9 mouse cellular contexts compared by ENCODE assay signal in genomic region chr11:79398336-79398735, GRCm38 (mm10). TPM values are rescaled to one million over a fixed set of nuclear protein-coding genes. Genes with fewer than 3 reads are reported as not detected.
DNase-seq lines count a peak whose midpoint lies in the region; ATAC-seq and TF ChIP-seq lines count a peak whose summit lies in the region.
"Had no signal": no experiment of that assay in that cellular context is flagged by ENCODE, and none has a peak within 500 bp of the region (broad histone marks: within the 10 kb centered on the region; RNA-seq: fewer than 3 reads in every experiment).

No protein-coding gene starts in this region.

- TF ChIP-seq POLR2A in cortical plate, adult 2 months (IDR thresholded peaks at IDR 0.05; ENCODE audit: extremely low read depth, insufficient read depth, low read length): no peak
- TF ChIP-seq POLR2A in spleen, adult 2 months (IDR thresholded peaks at IDR 0.05; ENCODE audit: low read depth, low read length): no peak

- peak; percentile 76 for DNase-seq in forebrain, embryonic 10.5 days (ENCODE audit: extremely low spot score, low spot score)
- DNase-seq in adipocyte (ENCODE audit: low spot score): peak; percentile 93
- peak; percentile 90 for DNase-seq in heart, adult 8-10 months (ENCODE audit: low spot score)
- DNase-seq in layer of hippocampus, adult 9-11 months: peak; percentile 76
- peak; percentile 71 to 89 for DNase-seq in lung, postnatal 4 days
- DNase-seq in spleen, adult 2 months (ENCODE audit: low read depth in 1 of 2, low spot score in 2 of 2): peak; percentile 55 to 78

- H3K27me3 ChIP-seq in forebrain, embryonic 10.5 days (ENCODE audit: poor library complexity, severe bottlenecking): no peaks in the 10 kb centered on the region
- H3K27me3 ChIP-seq in forebrain, embryonic 12.5 days: no peaks in the 10 kb centered on the region
- no peaks in the 10 kb centered on the region for H3K27me3 ChIP-seq in spleen, adult 2 months (ENCODE audit: control insufficient read depth, insufficient read depth, low read length)
- H3K27me3 ChIP-seq: neural tube, embryonic 13.5 days had no signal

- peak; percentile 95 for TF ChIP-seq CTCF in cortical plate, adult 2 months (IDR thresholded peaks at IDR 0.05; ENCODE audit: extremely low read depth, insufficient read depth, low read length)
- peak; percentile 83; the same call in 1 of the 2 replicates for TF ChIP-seq CTCF in spleen, adult 2 months (IDR thresholded peaks at IDR 0.05; ENCODE audit: extremely low read depth, insufficient read depth, insufficient read length, insufficient replicate concordance)

- peaks cover 80% of the 10 kb centered on the region for H3K36me3 ChIP-seq in forebrain, embryonic 10.5 days (replicated peaks)
- H3K36me3 ChIP-seq in forebrain, embryonic 12.5 days (replicated peaks): peaks cover 20% of the 10 kb centered on the region; the same call in 1 of the 2 replicates
- H3K36me3 ChIP-seq in spleen, adult 2 months (ENCODE audit: control insufficient read depth, insufficient read depth, low read length): no peaks in the 10 kb centered on the region

- no peak for ATAC-seq in forebrain, embryonic 12.5 days (ENCODE audit: low FRiP score)

- H3K4me2 ChIP-seq in forebrain, embryonic 12.5 days: no peak overlapping the region
- H3K4me2 ChIP-seq: neural tube, embryonic 13.5 days had no signal

- no peaks in the 10 kb centered on the region for H3K9me3 ChIP-seq in forebrain, embryonic 10.5 days
- no peaks in the 10 kb centered on the region for H3K9me3 ChIP-seq in forebrain, embryonic 12.5 days
- H3K9me3 ChIP-seq: neural tube, embryonic 13.5 days had no signal

- no peak overlapping the region for H3K9ac ChIP-seq in forebrain, embryonic 12.5 days
- H3K9ac ChIP-seq: neural tube, embryonic 13.5 days had no signal

- 65% methylated on average over 3 of the region's 3 CpGs for WGBS in forebrain, embryonic 10.5 days
- 70% methylated on average over 3 of the region's 3 CpGs for WGBS in forebrain, embryonic 12.5 days
- WGBS in spleen, adult 2 months: 47% methylated on average over 3 of the region's 3 CpGs

- no peak overlapping the region for H3K27ac ChIP-seq in forebrain, embryonic 10.5 days
- H3K27ac ChIP-seq in forebrain, embryonic 12.5 days: no peak overlapping the region
- no peak overlapping the region for H3K27ac ChIP-seq in cortical plate, adult 2 months (ENCODE audit: insufficient read depth, low read length)
- H3K27ac ChIP-seq in spleen, adult 2 months (ENCODE audit: insufficient read depth, low read length): no peak overlapping the region
- H3K27ac ChIP-seq: neural tube, embryonic 13.5 days had no signal

- no peaks in the 10 kb centered on the region for H3K4me1 ChIP-seq in forebrain, embryonic 10.5 days
- no peaks in the 10 kb centered on the region for H3K4me1 ChIP-seq in forebrain, embryonic 12.5 days
- H3K4me1 ChIP-seq in cortical plate, adult 2 months (ENCODE audit: control insufficient read depth, insufficient read depth, low read length): peaks cover 1% of the 10 kb centered on the region; the same call in 1 of the 2 replicates
- no peaks in the 10 kb centered on the region for H3K4me1 ChIP-seq in spleen, adult 2 months (ENCODE audit: control insufficient read depth, insufficient read depth, insufficient read length)
- H3K4me1 ChIP-seq: neural tube, embryonic 13.5 days had no signal

- H3K4me3 ChIP-seq in forebrain, embryonic 10.5 days: no peak overlapping the region
- H3K4me3 ChIP-seq in forebrain, embryonic 12.5 days (replicated peaks): no peak overlapping the region
- no peak overlapping the region for H3K4me3 ChIP-seq in cortical plate, adult 2 months (ENCODE audit: insufficient read depth, low read length)
- no peak overlapping the region for H3K4me3 ChIP-seq in spleen, adult 2 months (ENCODE audit: extremely low read depth, insufficient read depth, insufficient read length)
- H3K4me3 ChIP-seq: neural tube, embryonic 13.5 days had no signal

RNA-seq across cellular contexts. Expression of gene Nf1, which starts 58.8 kb away (rescaled TPM):
- 6.0 and 7.4 TPM in 2 replicates for polyA plus RNA-seq in forebrain, embryonic 10.5 days (2016; fragmentation: Nextera tagmentation; extraction: Ambion mirVana)
- polyA plus RNA-seq in forebrain, embryonic 12.5 days (2016; fragmentation: Nextera tagmentation; extraction: Ambion mirVana): 8.9 and 9.6 TPM in 2 replicates
- polyA plus RNA-seq in cortical plate, adult 2 months (2012; rRNA removed): 33.8 and 34.2 TPM in 2 replicates
- 10 to 100 TPM; 25.2 to 31.6 (median 29.9) TPM for total RNA-seq in heart, adult 8-10 months (2022)
- polyA plus RNA-seq in spleen, adult 2 months (2012; rRNA removed): 4.4 and 5.7 TPM in 2 replicates
